Mouse (Mus musculus) liver, embryonic 14.5 days (tissue): Measurements from ENCODE around the gene Cap2.

Experiments
- CTCF ChIP-seq: IDR thresholded peaks from 2 replicates; pipeline ENCODE4 v1.5.1; 2016; ENCODE audit warnings: antibody characterized with exemption, low read depth, control low read depth
- EP300 ChIP-seq: IDR thresholded peaks from 2 replicates; pipeline ENCODE4 v1.6.1; 2016; ENCODE audit warnings: antibody characterized with exemption, low read depth

- TF ChIP-seq CTCF (no peak), EP300 (no peak)
Observed at GRCm38 (mm10) chr13:46611033-46611432, 109.4 kb downstream of the Cap2 start.
